Mouse (Mus musculus): ENCODE measurements at regions not wholly inside any gene's neighbourhood (a gene's known extent, or its start where the extent isn't known, plus 50 kb on each side); places are given as distances from the start of the nearest gene placed in this dataset.

DNA sequence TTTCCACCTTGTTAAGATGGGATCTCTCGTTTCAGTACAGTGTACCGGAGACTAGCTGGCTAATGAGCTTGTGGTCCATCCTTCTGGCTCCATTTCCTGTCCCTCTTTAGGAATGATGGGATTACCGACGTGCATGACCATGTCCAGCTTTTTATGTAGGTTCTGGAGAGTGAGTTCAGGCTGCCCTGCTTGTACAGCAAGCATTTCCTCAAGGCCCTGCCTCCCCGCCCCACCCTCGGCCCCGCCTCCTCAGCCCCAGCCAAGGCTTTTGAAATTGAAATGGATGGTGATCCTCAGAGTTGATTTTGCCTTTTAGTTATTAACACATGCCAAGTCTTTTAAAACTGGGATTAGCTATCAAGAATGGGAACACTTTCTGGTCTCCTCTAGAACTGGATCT is 190.8 kb downstream of the Otor start:
- CTCF ChIA-PET = no interaction called here
- POLR2A ChIA-PET = interaction anchor here in 1 of 4 experiments (0.6 kb wide), 1 partner anchor 917 kb away, joined by 3 read pairs; no protein-coding TSS in a partner anchor

DNA sequence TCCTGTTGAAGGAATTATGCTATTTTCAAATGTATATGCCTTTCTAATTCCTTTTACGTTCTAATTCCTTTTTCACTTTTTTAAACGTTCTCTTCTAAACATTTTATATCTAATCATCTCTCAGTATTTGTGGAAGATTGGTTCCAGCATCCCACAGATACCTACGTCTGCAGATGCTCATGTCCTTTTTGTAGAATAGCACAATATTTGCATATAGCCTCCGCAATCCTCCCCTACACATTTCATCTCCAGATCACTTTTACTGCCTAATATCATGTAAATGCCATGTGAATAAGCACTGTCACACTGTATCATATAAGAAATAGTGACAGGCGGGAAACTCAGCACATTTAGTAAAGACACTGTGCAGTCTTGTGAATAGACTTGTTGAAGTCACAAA is 192.6 kb downstream of the Otor start:
- CTCF ChIA-PET = no interaction called here

DNA sequence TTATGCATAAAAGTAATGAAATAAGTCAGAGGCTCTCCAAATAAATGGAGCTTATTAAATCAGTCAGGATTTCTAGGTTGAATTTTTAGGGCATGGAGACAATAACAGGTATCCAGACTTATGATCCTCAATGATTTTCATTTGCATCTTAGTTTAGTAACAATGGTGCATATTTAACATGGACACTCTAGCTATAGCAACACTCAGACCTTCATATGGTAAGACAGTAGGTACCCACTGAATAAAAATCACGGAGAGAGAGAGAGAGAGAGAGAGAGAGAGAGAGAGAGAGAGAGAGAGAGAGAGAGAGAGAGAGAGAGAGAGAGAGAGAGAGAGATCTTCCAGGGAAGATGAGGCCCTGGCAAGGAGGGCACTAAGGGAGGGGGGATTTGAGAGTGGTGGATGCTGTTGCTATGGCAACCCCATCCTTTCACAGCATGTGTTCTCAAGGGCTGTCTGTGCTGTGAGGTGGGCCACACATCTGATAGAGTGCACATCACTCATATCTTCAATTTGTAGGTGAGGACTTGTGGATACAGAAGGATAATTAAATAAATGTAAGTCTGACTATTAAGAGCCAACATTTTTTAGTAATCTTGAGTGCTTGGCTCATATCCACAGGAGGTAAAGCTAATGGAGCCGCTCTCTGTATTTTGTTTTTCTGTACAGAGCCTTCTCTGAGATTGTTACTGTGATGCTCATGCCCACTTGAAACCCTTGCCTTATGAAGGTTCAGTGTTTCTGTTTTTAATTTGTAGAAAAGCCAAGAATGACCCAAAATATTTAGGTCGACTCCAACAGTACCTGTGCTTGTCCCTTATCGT is 227.7 kb downstream of the Otor start:
- CTCF ChIA-PET = no interaction called here
- POLR2A ChIA-PET = no interaction called here

More for the DNA sequence above, 192.6 kb downstream of the Otor start:
- POLR2A ChIA-PET = no interaction called here

DNA sequence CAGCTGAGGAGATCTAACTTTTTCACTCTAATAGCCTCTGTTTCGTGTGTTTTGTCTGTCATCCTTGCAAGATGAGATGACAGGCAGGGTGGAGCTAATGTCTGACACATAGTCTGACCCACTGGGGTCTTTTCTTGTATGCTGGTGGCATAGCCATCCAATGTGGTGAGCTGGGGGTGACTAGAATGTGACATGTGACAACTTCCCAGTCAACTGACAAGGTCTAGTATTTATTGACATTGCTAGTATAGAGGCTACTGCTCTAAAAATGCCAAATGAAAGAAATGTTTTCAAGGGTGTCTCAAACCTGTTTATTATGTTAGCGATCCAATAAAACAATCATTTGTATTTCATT is 228.3 kb downstream of the Otor start:
- ChIA-PET CTCF (no interaction called here), POLR2A (no interaction called here)

DNA sequence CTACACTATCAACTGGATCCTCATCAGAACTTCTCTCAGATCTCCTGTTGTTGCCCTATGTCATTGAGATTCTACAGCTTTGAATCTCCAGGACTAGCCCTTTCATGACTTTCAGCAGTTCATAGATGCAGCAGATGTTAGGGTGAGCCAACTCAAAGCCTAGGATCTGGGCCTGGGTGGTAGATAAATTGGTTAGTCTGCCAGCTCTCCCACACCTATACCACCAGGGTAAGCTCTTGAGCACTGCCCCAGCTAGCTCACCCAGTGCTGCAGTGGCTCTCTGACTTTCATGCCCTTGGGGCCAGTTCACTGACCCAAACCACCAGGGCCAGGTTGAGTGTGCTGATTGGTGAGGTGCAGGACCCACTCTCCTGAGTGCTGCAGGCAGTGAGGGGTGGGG is 220.5 kb upstream of the Pcsk2 start:
- ChIA-PET CTCF (no interaction called here), POLR2A (no interaction called here)

DNA sequence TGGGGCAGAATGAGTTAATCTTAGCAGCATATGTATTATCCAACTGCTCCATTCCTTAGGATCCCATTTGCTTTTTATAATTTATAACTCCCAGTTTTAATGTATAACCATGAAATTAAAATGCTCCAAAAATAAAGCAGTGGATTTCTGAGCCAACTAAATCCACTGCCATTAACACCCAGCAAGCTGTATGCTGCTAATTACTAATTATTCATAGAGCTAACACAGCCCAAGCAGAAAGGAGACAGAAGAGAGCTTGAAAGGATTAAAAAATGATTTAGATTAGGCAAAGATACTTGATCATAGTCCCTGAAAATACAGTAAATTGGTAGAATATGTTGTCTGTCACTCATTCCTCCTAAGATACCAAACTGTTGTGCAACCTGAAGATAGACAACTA is 213.9 kb upstream of the Pcsk2 start:
- POLR2A ChIA-PET = no interaction called here
- CTCF ChIA-PET = no interaction called here

DNA sequence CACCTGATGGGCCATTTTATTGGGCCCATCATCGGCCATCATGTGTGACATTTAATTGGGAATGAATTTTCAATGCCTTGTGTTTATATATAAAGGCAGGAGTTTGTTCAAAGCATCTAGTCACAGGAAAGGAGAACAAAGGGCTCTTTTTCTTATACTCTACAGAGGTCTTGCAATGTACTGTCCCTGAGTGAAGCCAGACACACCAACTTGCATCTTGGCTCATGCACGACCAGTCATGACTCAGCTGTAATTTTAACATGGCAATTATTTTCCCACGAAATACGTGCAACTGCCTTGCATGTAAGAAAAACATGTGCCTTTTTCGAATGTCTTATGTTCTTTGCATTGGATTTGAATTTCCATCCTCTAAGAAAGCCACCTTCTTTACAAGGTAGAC is 205.6 kb upstream of the Pcsk2 start:
- CTCF ChIA-PET = no interaction called here
- POLR2A ChIA-PET = interaction anchor here in 1 of 4 experiments (1.6 kb wide), 1 partner anchor 13 kb away, joined by 4 read pairs; no protein-coding TSS in a partner anchor

DNA sequence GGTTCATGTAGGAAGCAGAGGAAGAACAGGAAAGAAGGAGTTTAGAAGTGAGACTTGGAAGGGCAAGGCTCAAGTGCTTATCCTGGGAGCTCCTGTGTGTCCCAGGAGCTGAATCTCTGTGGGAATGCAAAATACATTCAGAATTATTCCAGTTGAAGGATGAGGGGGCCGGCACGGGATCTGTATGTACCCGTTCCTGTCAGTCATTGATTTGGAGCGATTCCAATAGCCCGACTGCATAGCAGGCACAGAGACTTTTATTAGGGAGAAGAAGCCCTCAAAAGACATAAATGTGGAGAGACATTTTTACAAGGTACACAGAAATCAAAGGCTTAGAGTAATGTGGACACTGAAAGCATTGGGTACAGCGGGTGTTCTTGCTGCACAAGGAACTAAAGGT is 181.8 kb upstream of the Pcsk2 start:
- POLR2A ChIA-PET = no interaction called here
- CTCF ChIA-PET = no interaction called here

DNA sequence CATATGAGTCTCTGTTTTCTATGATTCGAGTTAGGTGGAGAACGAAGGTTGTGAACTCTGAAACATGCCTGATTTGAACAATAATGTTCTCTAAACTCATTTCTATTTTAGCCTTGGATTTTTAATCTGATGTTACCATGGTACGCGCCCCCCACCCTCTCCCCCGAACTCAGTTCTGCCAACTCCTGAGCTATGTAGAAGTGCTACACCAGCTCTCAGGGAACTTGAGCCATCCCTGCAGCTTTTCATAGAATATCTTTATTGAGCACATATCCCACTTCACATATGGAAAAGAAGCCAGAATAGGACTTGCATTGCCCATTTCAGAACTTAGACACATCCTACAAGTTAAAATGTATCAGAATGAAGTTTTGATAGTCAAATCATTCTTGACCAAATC is 180.0 kb upstream of the Pcsk2 start:
- POLR2A ChIA-PET = no interaction called here
- CTCF ChIA-PET = no interaction called here
